Mouse (Mus musculus) cortical plate, adult 2 months (tissue): ENCODE results near the gene Cfap58. TPM values are rescaled to one million over a fixed set of nuclear protein-coding genes. Genes with fewer than 3 reads are reported as not detected.

Experiments used
- H3K27ac ChIP-seq: fragments of 200-500 bp; 2 replicates; pipeline ENCODE4 v1.5.1; 2012; ENCODE audit warnings: low read length, control low read depth, inconsistent platforms; ENCODE audit not compliant: insufficient read depth
- H3K4me1 ChIP-seq: fragments of 200-500 bp; 2 replicates; pipeline ENCODE4 v1.6.1; 2011; ENCODE audit warnings: low read length; ENCODE audit not compliant: control insufficient read depth, insufficient read depth
- H3K4me3 ChIP-seq: fragments of 200-500 bp; 2 replicates; pipeline ENCODE4 v1.5.1; 2011; ENCODE audit warnings: mild to moderate bottlenecking, low read length, control low read depth; ENCODE audit not compliant: insufficient read depth
- CTCF ChIP-seq: fragments of 200-500 bp; IDR thresholded peaks from 2 replicates; pipeline ENCODE4 v1.5.1; 2011; ENCODE audit warnings: mild to moderate bottlenecking, control low read depth, low read length; ENCODE audit not compliant: insufficient read depth; ENCODE audit errors: extremely low read depth
- POLR2A ChIP-seq: fragments of 200-500 bp; IDR thresholded peaks from 2 replicates; pipeline ENCODE4 v1.6.1; 2011; ENCODE audit warnings: mild to moderate bottlenecking, low read length, control low read depth; ENCODE audit not compliant: insufficient read depth; ENCODE audit errors: extremely low read depth
- polyA plus RNA-seq: library from polyadenylated mRNA; depleted of rRNA; stranded (reverse); fragments of >200 nt; gene quantifications from 2 replicates; pipeline ENCODE4 v1.2.3, GENCODE M21; 2012

Cfap58 gene
- polyA plus RNA-seq, 1 experiment: 0.17 TPM

GRCm38 (mm10) chr19:47902316-47903201 is 34.9 kb upstream of the Cfap58 start:
- no peak for TF ChIP-seq CTCF
- H3K4me3 ChIP-seq: no peak overlapping the region
- H3K27ac ChIP-seq: no peak overlapping the region
- H3K4me1 ChIP-seq: no peaks in the 10 kb centered on the region

DNA sequence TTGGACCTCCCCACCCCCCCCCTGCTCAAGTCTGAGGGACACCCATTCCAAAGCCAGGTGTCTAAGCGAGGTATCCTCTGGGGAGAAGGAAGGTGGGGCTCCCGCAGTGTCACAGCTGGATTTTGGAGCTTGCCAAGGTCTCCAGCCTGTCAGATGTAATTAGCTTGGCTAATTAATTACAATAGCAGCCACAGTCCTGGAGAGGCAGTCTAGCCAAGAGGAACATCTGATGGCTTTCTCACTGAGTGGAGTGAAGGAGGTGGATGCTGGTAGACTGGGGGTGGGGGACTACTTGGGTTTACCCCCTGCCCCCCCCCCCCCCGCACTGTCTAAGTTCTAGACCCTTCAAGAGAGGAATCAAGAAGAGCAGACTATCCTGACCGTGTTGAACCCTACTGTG is 33.8 kb upstream of the Cfap58 start:
- TF ChIP-seq CTCF: no peak
- TF ChIP-seq POLR2A: no peak
- no peaks in the 10 kb centered on the region for H3K4me1 ChIP-seq
- no peak overlapping the region for H3K4me3 ChIP-seq
- H3K27ac ChIP-seq: no peak overlapping the region

DNA sequence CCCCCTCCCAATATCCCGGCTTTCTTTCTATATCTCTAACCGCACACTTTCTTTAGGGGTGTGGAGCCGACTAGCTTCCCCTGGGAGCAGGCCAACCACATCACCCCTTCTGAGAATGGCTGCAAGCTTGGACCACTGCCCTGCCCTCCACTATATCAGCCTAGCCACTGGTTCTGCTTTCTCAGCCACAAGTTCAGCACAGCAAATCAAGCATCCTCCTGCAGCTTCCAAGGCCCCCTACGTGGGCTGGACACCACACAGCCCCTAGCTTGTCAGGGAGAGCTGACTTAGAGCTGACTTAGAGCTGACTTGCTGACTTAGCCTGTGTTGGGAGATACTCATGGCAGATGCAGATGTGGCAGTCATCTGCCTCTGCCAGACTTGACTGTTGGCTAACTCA is 32.4 kb upstream of the Cfap58 start:
- no peak overlapping the region for H3K27ac ChIP-seq
- H3K4me3 ChIP-seq: no peak overlapping the region
- TF ChIP-seq POLR2A: no peak
- no peak for TF ChIP-seq CTCF
- H3K4me1 ChIP-seq: no peaks in the 10 kb centered on the region

DNA sequence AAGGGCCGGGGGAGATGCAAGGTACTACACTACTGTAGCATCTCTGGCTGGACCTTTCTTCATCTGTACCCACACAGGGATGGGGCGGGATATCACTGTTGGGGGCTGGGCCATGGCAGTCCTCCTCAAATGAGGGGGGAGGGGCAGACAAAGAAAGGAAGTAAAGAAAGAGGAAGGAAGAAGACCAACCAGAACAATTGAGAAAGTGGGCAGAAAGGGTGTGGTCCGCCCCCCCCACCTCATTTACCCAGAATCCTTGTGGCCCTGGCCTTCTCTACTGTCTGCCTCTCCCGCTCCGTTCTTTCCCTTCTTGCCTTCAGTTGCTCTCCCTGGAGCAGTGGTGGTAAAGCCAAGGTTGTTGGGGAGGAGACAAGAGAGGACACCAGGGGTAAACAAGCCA is 31.9 kb upstream of the Cfap58 start:
- no peak overlapping the region for H3K27ac ChIP-seq
- no peak overlapping the region for H3K4me3 ChIP-seq
- H3K4me1 ChIP-seq: no peaks in the 10 kb centered on the region
- TF ChIP-seq CTCF: no peak
- no peak for TF ChIP-seq POLR2A

DNA sequence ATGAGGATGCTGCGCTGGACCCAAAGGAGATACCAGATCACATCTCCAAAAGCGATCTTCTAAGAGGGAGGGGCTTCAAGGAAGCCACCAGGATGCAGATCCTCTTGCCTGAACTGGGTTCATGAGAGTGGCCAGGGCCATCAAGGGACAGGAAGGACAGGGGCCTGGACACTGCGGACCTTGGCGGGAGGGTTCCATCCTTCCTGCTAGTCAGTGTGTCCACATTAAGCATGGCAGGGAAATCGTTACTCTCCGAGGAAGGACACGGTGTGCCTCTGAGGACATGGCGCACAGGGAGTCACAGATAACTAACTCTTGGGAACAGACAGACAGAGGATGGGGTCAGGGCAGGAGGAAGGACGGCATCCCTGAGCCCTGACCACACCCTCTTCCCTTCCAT is 29.9 kb upstream of the Cfap58 start:
- TF ChIP-seq POLR2A: no peak
- H3K4me1 ChIP-seq: no peaks in the 10 kb centered on the region
- H3K4me3 ChIP-seq: no peak overlapping the region

GRCm38 (mm10) chr19:47908961-47909371 is 28.5 kb upstream of the Cfap58 start:
- H3K4me3 ChIP-seq: no peak overlapping the region
- TF ChIP-seq POLR2A: no peak
- TF ChIP-seq CTCF: no peak
- no peaks in the 10 kb centered on the region for H3K4me1 ChIP-seq
- H3K27ac ChIP-seq: no peak overlapping the region

More for the DNA sequence above, 29.9 kb upstream of the Cfap58 start:
- no peak overlapping the region for H3K27ac ChIP-seq

DNA sequence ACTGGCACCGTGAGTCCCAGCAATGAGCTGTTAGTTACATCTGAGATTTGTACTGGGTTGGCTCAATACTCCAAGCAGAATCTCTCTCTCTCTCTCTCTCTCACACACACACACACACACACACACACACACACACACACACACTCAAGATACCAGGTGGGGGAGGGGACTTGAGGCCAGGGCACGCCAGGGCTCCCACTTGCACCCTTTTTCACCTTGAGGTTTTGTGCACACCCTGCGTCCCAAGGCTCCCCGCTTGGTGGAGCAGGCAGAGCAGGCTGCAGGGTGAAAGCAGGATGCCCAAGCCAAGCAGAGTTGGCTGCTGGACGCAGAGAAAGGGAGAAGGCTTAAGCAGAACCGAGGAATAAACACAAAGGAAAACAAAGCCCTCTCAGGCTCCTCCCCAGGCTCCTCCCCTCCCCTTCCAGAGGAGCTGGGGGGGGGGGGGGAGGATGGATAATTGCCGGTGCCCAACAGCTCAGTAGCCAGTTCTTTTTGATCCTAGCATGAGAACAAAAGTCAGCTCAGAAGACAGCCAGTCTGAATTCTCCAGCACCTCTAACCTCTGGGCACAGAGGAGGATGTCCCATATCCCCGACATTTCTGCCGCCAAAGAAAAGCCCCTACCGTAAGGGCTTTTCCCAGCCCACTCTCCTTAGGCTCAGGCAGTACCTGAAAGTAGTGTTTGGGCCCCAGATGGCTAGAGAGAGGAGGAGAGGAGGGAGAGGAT is 27.9 kb upstream of the Cfap58 start:
- Histone ChIP-seq H3K4me3 (no peak overlapping the region), H3K4me1 (no peaks in the 10 kb centered on the region), H3K27ac (no peak overlapping the region)
- TF ChIP-seq POLR2A: no peak
- TF ChIP-seq CTCF: no peak

- Histone ChIP-seq H3K27ac (no peak overlapping the region), H3K4me1 (no peaks in the 10 kb centered on the region), H3K4me3 (no peak overlapping the region)
- TF ChIP-seq CTCF: no peak
- TF ChIP-seq POLR2A: no peak
These were observed 27.3 kb upstream of the Cfap58 start for GRCm38 (mm10) chr19:47910117-47910618.

- TF ChIP-seq POLR2A (no peak), CTCF (no peak)
- H3K4me3 ChIP-seq: no peak overlapping the region
- no peak overlapping the region for H3K27ac ChIP-seq
- no peaks in the 10 kb centered on the region for H3K4me1 ChIP-seq
These were observed 26.7 kb upstream of the Cfap58 start for GRCm38 (mm10) chr19:47910751-47911150.

GRCm38 (mm10) chr19:47913344-47913743 is 24.1 kb upstream of the Cfap58 start:
- no peak overlapping the region for H3K4me3 ChIP-seq
- no peaks in the 10 kb centered on the region; the same call in 1 of the 2 replicates for H3K4me1 ChIP-seq
- no peak for TF ChIP-seq CTCF
- TF ChIP-seq POLR2A: no peak
- H3K27ac ChIP-seq: no peak overlapping the region
